Mouse (Mus musculus) heart, postnatal 25 days (tissue): Measurements from ENCODE around the gene Dnajb2. TPM values are rescaled to one million over a fixed set of nuclear protein-coding genes. Genes with fewer than 3 reads are reported as not detected.

Source experiments
- DNase-seq: peaks from one replicate; pipeline ENCODE4 v3.0.0; 2022; ENCODE audit warnings: low spot score
- intact Hi-C: fragments of 180-260 bp; cut with DNase I; formaldehyde crosslinking; loops from one replicate; pipeline ENCODE4 v1.15.1; 2025
- total RNA-seq, 2 experiments: library from RNA; stranded (reverse); gene quantifications; 2 replicates each; pipeline ENCODE4 v1.2.3; 2021

Dnajb2 gene
- total RNA-seq, result 100 to 1,000 TPM in 1 of 2 experiments, 10 to 100 TPM in 1; 90.4 to 100 TPM

DNA sequence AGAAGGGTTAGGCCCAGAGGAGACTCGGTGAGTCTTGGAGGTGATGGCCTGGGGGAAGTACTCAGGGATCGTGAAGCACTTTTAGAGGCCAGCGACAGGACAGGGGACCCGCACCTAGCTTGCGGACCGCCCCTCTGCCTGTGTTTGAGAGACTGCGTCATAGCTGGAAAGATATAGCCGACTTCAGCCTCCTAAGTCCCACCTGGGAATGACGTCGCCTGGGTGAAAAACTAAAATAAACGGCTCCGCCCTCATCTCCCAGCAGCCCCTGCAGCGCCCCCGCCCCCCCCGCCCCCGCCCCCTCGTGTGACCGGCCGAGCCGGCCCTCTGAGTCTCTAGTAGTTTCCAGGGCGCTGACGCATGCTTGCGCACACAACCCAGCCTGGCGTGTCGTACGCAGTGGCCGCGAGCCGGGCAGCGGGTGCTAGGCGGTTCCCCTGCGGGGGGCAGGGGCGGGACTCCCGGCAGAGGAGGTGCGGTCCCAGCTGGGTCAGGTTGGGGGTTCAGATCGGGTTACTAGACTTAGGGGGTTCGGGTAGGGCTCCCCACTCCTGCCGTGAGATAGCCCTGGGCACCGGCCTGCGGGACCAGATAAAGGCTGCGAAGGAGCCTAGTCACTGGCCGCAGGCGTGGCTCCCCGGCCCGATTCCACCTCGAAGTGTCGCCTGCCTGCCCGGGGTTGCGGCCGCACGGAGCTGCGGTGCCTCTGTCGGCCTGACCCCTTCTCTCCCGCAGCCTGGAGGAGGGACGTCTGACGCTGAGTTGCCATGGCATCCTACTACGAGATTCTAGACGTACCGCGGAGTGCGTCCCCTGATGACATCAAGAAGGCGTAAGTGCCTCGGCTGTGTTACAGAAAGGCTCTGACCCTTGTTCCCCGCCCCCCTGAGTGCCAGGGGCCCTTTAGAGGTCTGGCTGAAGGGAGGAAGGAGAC lies at the start of gene Dnajb2:
Gene Dnajb2, plus strand, starts transcription at position 290 of the 934 bp plus-strand sequence.
- DNase-seq, result peak; percentile 82
- intact Hi-C loops, result no loop called here

DNA sequence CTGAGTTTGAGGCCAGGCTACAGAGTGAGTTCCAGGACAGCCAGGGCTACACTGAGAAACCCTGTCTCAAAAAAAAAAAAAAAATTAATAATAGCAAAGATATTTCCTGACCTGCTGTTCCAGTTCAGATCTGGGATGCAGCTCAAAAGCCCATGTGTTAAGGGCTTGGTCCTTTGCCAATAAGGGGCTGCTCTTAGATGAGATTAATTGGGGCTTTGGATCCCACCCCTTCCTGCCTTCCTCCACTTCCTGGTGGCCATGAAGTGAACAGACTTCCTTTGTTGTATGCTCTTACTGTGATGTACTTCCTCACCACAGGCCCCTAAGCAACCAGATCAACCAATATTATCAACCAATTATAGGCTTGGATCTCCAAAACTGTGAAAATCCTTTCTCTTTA lies 49.1 kb upstream of the Dnajb2 start:
- intact Hi-C loops, result loop anchor here (2.0 kb wide), 1 partner anchor 16 kb away; no protein-coding TSS in a partner anchor
- no peak for DNase-seq

DNA sequence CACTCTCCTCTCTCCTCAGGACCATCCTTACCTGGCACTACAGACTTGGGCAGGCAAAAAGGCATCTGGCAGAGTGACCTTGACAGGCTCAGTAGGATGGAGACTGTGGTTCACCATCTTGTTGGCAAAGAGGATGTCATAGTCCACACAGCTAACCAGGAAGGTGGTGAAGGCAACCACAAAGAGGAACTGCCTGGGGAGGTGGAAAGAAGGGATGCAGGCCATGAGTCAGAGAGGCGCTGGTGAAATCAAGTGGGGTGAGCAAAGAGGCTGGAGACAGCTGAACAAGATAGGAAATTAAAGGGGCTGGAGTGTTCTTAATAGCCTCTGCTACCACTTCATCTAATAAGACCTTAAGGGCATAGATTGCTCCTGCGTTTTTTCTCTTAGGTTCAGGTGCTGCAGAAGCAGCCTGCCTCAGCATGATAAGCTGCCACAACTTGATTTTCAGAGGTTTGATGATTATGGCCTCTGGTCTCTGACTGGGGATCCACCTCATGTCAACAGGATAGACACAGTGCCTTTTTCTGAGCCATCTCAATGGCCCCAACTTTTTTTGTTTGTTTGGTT lies 48.2 kb upstream of the Dnajb2 start:
- intact Hi-C loops, result loop anchor here (2.0 kb wide), 1 partner anchor 17 kb away; no protein-coding TSS in a partner anchor
- DNase-seq, result no peak

DNA sequence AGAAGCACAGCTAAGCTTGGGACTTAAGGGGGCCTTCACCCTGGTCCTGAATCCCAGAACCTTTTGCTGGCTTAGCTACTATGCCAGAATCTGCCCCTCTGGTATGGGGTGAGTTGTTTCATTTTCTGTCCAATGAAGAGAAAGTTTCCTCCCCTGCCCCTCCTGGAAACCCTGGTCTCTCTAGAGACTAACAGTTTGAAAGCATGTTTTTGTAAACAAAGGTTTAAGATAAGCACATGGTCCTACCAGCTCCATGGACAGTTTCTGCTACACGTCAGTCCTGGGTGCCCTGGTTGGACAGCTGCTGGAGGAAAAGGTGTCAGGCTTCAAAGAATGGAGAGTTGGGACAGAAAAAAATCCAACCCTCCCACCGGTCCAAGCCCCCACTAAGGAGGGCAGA lies 45.6 kb upstream of the Dnajb2 start:
- intact Hi-C loops, result no loop called here

GRCm38 (mm10) chr1:75191258-75191621 lies 45.0 kb upstream of the Dnajb2 start:
- intact Hi-C loops, result no loop called here
- no peak for DNase-seq

More for the DNA sequence above, 45.6 kb upstream of the Dnajb2 start:
- no peak for DNase-seq

- intact Hi-C loops, result loop anchor here (2.0 kb wide), 1 partner anchor 17 kb away; no protein-coding TSS in a partner anchor
- peak; percentile 98 for DNase-seq
These were observed 44.4 kb upstream of the Dnajb2 start, which contains the start of the genes Ankzf1 and Atg9a for GRCm38 (mm10) chr1:75191622-75192402. Ankzf1 (plus strand) TSS chr1:75192151. Atg9a (minus strand) TSS chr1:75192196.

DNA sequence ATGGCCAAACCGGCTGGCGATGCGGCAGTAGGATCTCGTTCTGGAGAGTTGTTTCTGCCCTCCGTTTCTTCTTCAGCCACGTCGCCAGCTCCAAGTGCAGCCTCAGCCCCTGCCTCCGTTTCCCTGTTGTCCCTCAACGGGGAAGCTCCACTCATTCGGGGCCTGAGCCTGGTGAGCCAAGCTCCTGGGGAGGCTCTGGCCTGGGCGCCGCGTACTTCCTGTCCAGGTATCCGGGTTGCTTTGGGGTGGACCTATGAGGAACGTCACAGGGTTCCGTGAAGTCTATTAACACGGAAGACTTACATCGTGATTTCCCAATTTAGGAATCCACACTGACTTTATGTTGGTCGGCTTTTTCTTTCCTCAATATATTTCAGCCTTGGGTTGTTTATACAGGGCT lies 43.8 kb upstream of the Dnajb2 start:
- no peak for DNase-seq

GRCm38 (mm10) chr1:75201236-75201635 lies 35.0 kb upstream of the Dnajb2 start:
- no peak for DNase-seq
- intact Hi-C loops, result no loop called here

More for the DNA sequence above, 43.8 kb upstream of the Dnajb2 start:
- intact Hi-C loops, result loop anchor here (2.0 kb wide), 1 partner anchor 16 kb away; no protein-coding TSS in a partner anchor

DNA sequence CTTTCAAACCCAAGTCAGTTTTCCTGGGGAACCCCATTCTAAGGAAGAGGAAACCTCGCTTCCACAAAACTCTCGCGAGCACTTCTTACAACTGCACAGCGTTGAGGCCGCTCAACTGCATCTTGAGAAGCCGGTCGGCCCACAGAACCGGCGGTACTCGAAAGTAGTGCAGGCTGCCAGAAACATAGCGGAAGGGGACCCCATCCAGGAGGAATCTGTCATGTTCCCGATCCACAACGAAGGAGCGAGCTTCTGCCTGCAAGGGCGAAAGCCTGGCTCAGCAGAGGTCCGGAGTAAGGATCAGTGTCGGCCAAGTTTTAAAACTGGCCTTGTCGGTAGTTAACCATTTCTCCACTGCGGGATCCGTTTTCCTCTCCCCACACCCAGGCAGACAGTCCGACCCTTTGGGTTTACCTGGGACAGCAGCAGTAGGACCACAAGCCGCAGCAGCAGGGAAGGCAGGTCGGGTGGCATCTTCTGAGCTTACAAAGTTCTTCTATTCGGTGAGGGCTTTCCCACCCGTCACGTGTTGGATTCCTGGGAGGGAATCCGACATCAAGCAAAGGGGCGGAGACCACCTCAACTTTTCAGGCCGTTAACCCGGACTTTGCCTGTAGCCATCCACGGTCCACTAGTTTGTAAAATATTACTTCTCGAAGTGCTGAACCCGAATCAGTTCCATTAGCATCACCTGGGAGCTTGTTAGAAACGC lies 27.1 kb upstream of the Dnajb2 start:
- intact Hi-C loops, result loop anchor here (2.0 kb wide), 1 partner anchor 16 kb away; the partner anchor contains the start of genes Ankzf1 and Atg9a
- no peak for DNase-seq

DNA sequence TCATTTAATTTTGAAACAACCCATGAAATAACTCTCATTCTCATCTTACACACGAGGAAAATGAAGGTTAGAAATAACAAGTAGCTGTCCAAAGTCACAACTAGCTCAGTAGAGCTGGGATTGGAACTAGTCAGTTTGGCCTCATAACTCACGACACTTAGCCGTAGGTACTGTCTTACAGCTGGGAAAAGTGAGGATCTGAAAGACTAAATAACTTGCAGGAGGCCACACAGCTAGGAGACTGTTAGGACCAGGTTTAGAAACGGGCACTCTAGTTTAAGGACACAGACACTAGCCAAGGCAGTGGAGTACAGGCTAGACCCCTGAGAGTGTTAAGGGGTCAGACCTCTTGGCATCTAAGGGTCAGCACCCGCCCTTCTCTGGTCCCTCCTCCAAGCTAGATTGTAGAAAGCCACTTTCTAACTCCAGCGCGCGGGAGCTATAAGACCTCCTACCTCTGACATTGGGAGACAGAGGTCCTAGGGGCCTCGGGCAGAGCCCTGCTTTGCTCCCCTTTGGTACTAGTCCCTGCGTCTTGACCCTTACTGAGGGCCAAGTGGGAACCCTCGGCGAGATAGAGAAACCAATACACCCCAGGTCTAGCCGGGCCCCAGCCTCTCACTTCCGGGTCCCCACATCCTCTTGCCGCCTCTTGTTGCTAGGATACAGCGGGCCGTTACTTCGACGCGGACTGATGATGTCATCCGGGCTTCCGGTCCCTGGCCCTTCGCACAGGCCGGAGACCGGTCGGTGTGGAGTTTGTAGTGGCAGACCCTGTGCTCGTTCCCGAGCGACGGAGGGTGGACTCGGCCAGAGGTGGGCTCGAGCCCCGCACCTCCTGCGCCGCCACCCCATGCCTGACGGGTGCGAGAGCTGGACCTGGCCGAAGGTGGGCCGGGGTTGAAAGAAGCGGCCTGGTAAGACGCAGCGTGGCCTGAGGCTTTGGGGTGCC lies 25.8 kb upstream of the Dnajb2 start, which contains the start of the genes Glb1l and Stk16:
Gene Glb1l, minus strand, starts transcription at position 678 of the 952 bp plus-strand sequence.
Gene Stk16, plus strand, starts transcription at position 703 of the 952 bp plus-strand sequence.
- peak; percentile 92 for DNase-seq
- intact Hi-C loops, result loop anchor here (2.0 kb wide), 1 partner anchor 40 kb away; no protein-coding TSS in a partner anchor

- DNase-seq, result no peak
- intact Hi-C loops, result loop anchor here (2.0 kb wide), 1 partner anchor 40 kb away; no protein-coding TSS in a partner anchor
These were observed 25.0 kb upstream of the Dnajb2 start for GRCm38 (mm10) chr1:75211141-75211708.

DNA sequence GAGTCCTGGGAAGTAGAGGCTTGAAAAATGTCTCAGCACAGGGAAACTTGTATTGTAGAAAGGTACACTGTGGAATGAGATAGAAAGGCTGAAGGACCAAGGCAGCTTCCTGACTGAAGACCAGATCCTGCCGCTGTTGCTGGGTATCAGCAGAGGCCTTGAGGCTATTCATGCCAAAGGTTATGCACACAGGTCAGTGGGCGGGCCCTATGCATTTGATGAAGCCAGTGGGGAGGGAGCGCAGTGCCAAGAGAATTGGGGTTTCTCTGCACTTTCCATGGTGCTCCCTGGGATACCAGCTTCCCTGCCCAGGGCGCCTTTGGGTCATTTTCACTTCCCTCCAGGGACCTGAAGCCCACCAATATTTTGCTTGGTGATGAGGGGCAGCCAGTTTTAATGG lies 23.7 kb upstream of the Dnajb2 start:
- DNase-seq, result no peak

GRCm38 (mm10) chr1:75213096-75213495 lies 23.1 kb upstream of the Dnajb2 start:
- no peak for DNase-seq
- intact Hi-C loops, result no loop called here

More for the DNA sequence above, 23.7 kb upstream of the Dnajb2 start:
- intact Hi-C loops, result no loop called here

DNA sequence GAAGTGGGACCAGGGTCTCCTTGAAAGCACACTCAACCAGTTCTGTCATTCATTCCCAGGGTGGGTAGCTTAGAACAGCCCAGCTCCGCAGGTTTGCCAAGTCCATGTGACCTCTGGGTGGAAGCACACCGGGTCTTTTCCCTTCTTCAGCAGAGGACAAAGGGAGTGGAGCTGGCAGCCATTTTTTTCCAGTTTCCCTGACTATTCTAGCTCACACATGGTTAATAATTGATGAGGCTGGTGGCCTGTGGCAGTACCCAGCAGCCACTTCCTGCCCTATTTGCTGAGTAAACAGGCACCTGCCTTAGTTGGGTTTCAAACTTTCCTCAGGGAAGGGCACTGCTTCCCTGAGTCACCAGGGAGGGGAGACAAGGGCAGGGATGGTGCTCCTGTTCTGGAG lies 21.8 kb upstream of the Dnajb2 start:
- no peak for DNase-seq
- intact Hi-C loops, result no loop called here

DNA sequence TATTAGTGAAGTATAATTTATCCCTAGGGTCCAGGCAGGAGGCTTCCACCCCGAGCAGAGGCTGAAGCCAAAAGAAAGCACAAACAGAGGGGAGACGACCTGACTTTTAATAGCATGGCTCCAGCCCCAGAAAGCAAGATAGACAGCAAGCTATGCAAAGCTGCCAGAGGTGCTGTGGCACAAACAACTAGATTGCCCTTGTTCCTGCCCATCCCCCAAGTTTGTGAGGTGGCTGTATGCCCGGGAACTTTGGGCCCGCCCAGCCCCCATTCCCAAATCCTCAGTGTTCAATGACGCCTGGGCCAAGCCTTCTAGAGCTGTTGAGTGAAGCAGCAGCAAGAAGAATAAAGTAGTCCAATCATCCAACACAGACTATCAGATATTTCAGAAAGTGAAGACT lies 21.3 kb upstream of the Dnajb2 start:
- intact Hi-C loops, result no loop called here
- DNase-seq, result peak; percentile 38

DNA sequence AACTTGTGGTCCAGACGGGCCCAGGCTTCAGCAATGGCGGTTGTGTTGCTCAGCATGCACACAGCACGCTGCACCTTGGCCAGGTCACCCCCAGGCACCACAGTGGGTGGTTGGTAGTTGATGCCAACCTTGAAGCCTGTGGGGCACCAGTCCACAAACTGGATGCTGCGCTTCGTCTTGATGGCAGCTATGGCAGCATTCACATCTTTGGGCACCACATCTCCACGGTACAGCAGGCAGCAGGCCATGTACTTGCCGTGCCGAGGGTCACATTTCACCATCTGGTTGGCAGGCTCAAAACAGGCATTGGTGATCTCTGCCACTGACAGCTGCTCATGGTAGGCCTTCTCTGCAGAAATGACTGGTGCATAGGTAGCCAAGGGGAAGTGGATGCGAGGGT lies 20.4 kb upstream of the Dnajb2 start:
- intact Hi-C loops, result no loop called here
- no peak for DNase-seq

- intact Hi-C loops, result no loop called here
- peak; percentile 28 for DNase-seq
These were observed 19.2 kb upstream of the Dnajb2 start for GRCm38 (mm10) chr1:75216797-75217585.
